In the genomic region with DNA sequence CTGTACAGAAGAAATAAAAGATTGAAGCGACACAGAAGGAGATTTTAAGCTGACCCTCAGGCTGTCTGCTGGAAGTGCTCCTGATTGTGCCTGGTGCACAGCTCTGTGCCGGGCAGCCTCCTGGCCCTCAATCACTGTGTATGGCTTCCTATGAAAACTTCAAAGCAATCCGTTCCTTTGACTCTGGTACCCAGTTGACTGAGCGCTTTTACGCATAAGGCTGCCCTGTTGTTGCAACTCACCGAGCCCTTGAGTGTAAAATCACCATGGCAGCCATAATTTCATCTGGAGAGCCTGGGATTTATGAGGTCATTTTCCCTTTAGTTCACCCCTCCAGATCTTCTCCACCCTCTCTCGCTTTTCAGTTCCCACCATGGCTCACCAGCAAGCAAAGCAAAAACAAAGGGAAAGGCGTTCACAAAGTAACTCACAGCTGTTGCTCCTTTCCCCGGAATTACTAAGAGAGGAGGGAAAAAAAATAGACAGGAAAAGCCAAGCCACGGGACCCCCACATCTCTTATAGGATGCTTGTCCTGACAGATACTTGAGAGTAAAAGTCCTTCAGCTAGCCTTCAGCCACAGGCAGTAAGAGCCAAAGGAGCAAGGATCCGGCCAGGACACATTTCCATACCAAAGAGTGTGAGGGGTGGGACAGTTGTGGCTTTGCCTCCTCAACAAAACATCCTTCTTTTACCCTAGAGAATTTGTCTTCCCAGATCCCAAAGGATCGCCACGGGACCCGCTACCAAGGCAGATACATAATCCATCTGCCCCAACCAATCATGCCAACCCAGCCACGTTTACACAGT, we compare ENCODE assay signal across 14 mouse cellular contexts. TPM values are rescaled to one million over a fixed set of nuclear protein-coding genes. Genes with fewer than 3 reads are reported as not detected.
DNase-seq lines count a peak whose midpoint lies in the region; ATAC-seq lines count a peak whose summit lies in the region.
"Had no signal": no experiment of that assay in that cellular context is flagged by ENCODE, and none has a peak within 500 bp of the region (broad histone marks: within the 10 kb centered on the region; RNA-seq: fewer than 3 reads in every experiment).

No protein-coding gene starts in this region.

- 19% methylated on average over 15 of the region's 15 CpGs for WGBS in kidney, embryonic 15.5 days
- 25% methylated on average over 15 of the region's 15 CpGs for WGBS in limb, embryonic 13.5 days

- peak overlapping the region; percentile 21; the same call in 1 of the 2 replicates for H3K4me2 ChIP-seq in kidney, embryonic 15.5 days
- H3K4me2 ChIP-seq in limb, embryonic 13.5 days (replicated peaks), result 0 out of 2 replicates have a peak overlapping the region, but pooled peaks have one; percentile 5
- H3K4me2 ChIP-seq: heart, embryonic 15.5 days; liver, embryonic 13.5 days had no signal

- H3K4me3 ChIP-seq in kidney, embryonic 15.5 days (replicated peaks), result no peak overlapping the region
- no peak overlapping the region for H3K4me3 ChIP-seq in limb, embryonic 13.5 days
- H3K4me3 ChIP-seq: heart, embryonic 15.5 days; liver, embryonic 13.5 days had no signal

- DNase-seq in kidney, adult 8-10 months, result no peak
- peak; percentile 84 for DNase-seq in ES-CJ7 (ENCODE audit: low read depth, low spot score)
- peak; percentile 79 for DNase-seq in ZHBTc4 (ENCODE audit: low read depth, low spot score)
- DNase-seq in left cerebral cortex, adult 9 months (ENCODE audit: low spot score in 2 of 2), result no peak
- DNase-seq: adrenal gland, postnatal 25 days; gastrocnemius, postnatal 36 days; kidney, postnatal 4 days; liver, embryonic 13.5 days had no signal

- H3K4me1 ChIP-seq in kidney, embryonic 15.5 days, result peaks cover 12% of the 10 kb centered on the region
- H3K4me1 ChIP-seq in limb, embryonic 13.5 days, result peaks cover 9% of the 10 kb centered on the region
- H3K4me1 ChIP-seq: heart, embryonic 15.5 days; liver, embryonic 13.5 days had no signal

- H3K27ac ChIP-seq in kidney, embryonic 15.5 days, result no peak overlapping the region
- H3K27ac ChIP-seq in limb, embryonic 13.5 days, result no peak overlapping the region
- H3K27ac ChIP-seq: heart, embryonic 15.5 days; hindbrain, postnatal 0 days; liver, embryonic 13.5 days had no signal

- no peak for ATAC-seq in kidney, embryonic 15.5 days (replicated peaks; ENCODE audit: low FRiP score)
- ATAC-seq in limb, embryonic 13.5 days (ENCODE audit: low FRiP score, low read depth), result no peak
- no peak for ATAC-seq in frontal cortex, adult (ENCODE audit: low TSS enrichment)
- ATAC-seq: hindbrain, postnatal 0 days had no signal

- H3K27me3 ChIP-seq in kidney, embryonic 15.5 days, result no peaks in the 10 kb centered on the region
- H3K27me3 ChIP-seq in limb, embryonic 13.5 days, result no peaks in the 10 kb centered on the region
- H3K27me3 ChIP-seq: CH12.LX; heart, embryonic 15.5 days; liver, embryonic 13.5 days had no signal

- no peaks in the 10 kb centered on the region for H3K9me3 ChIP-seq in kidney, embryonic 15.5 days (replicated peaks)
- no peaks in the 10 kb centered on the region for H3K9me3 ChIP-seq in limb, embryonic 13.5 days
- H3K9me3 ChIP-seq: heart, embryonic 15.5 days; liver, embryonic 13.5 days had no signal

- H3K36me3 ChIP-seq in kidney, embryonic 15.5 days, result no peaks in the 10 kb centered on the region
- no peaks in the 10 kb centered on the region for H3K36me3 ChIP-seq in limb, embryonic 13.5 days
- H3K36me3 ChIP-seq: heart, embryonic 15.5 days; liver, embryonic 13.5 days had no signal

- no peak overlapping the region for H3K9ac ChIP-seq in kidney, embryonic 15.5 days
- no peak overlapping the region for H3K9ac ChIP-seq in limb, embryonic 13.5 days
- H3K9ac ChIP-seq: heart, embryonic 15.5 days; liver, embryonic 13.5 days had no signal

RNA-seq across cellular contexts. Expression of a gene that starts 39.1 kb away (rescaled TPM):
- polyA plus RNA-seq in kidney, embryonic 15.5 days (2015; fragmentation: Nextera tagmentation; extraction: Ambion mirVana), result 87.9 and 89.6 TPM in 2 replicates
- 98.7 and 103 TPM in 2 replicates for polyA plus RNA-seq in limb, embryonic 13.5 days (2015; fragmentation: Nextera tagmentation; extraction: Ambion mirVana)

Comparison
In these comparisons a context has a peak if more than half of its experiments do, and no peak if none do; other contexts are left out.
1. DNase-seq: peak in ES-CJ7 (single experiment) and ZHBTc4 (single experiment); none in kidney, adult 8-10 months (0 of 2) and left cerebral cortex, adult 9 months (0 of 2).